Mouse (Mus musculus) E14TG2a.4 (cell line): ENCODE measurements around the gene Nwd1.
"Not testable (repeated sequence)": the region's sequence is repeated elsewhere in the genome, so short reads cannot be mapped to it uniquely, and the experiment has no call there.

Experiments used
- H3K27me3 ChIP-seq: 2 replicates; pipeline ENCODE4 v1.6.1; 2014; ENCODE audit warnings: low read length, control low read depth; ENCODE audit not compliant: insufficient read depth
- H3K36me3 ChIP-seq: 2 replicates; pipeline ENCODE4 v1.6.1; 2014; ENCODE audit warnings: low read length, control low read depth; ENCODE audit not compliant: insufficient read depth
- H3K4me1 ChIP-seq: replicated peaks from 2 replicates; pipeline ENCODE4 v1.6.1; 2014; ENCODE audit warnings: low read depth, low read length, control low read depth
- H3K4me3 ChIP-seq: replicated peaks from 2 replicates; pipeline ENCODE4 v1.5.1; 2014; ENCODE audit warnings: mild to moderate bottlenecking, low read length
- H3K9me3 ChIP-seq: 2 replicates; pipeline ENCODE4 v1.6.1; 2014; ENCODE audit warnings: low read length, control low read depth
- CTCF ChIP-seq: conservative IDR thresholded peaks from 2 replicates; pipeline ENCODE4 v1.5.1; 2014; ENCODE audit warnings: low read length
- NANOG ChIP-seq: IDR thresholded peaks from 2 replicates; pipeline ENCODE4 v1.6.1; 2014; ENCODE audit warnings: borderline replicate concordance, low read length, mixed read lengths
- POU5F1 ChIP-seq: IDR thresholded peaks from 2 replicates; pipeline ENCODE4 v1.6.1; 2014; ENCODE audit warnings: low read length, borderline replicate concordance

Nwd1 gene

DNA sequence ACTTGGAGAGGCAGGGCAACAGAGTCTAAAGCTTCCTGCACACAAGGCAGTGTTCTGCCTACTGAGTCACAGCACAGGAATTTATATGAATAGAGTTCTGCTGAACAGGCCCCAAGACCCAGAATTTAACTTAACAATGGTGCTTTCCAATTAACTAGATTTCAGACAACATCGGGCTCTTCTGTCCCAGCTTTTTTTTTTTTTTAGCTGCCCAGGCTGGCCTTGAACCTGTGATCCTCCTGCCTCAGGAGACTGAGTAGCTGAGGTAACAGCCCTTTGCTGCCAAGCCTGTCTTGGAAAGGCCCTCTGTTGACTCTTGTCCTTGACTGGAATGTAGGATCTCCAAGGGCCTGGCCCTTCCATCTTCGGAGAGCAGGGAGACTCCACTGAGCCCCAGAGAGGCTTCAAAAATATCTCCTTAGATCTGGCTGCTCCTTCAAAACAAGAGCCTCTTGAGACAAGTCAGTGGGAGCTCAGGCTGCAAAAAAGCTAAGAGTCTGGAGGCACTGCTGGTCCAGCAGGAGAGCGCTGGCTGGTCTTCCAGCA, 17.7 kb downstream of the Nwd1 start:
- Histone ChIP-seq H3K4me3 (no peak overlapping the region), H3K9me3 (no peaks in the 10 kb centered on the region), H3K36me3 (no peaks in the 10 kb centered on the region), H3K27me3 (0 out of 2 replicates have a peak, but pooled peaks cover 4% of the 10 kb centered on the region), H3K4me1 (peaks cover 35% of the 10 kb centered on the region)
- TF ChIP-seq POU5F1 (no peak), NANOG (no peak)

- no peaks in the 10 kb centered on the region for H3K36me3 ChIP-seq
- H3K4me1 ChIP-seq: peaks cover 35% of the 10 kb centered on the region
- no peaks in the 10 kb centered on the region for H3K9me3 ChIP-seq
- H3K27me3 ChIP-seq: 0 out of 2 replicates have a peak, but pooled peaks cover 4% of the 10 kb centered on the region
- no peak overlapping the region for H3K4me3 ChIP-seq
- TF ChIP-seq NANOG (no peak), CTCF (no peak), POU5F1 (no peak)
These were observed 18.2 kb downstream of the Nwd1 start for GRCm38 (mm10) chr8:72664757-72665156.

DNA sequence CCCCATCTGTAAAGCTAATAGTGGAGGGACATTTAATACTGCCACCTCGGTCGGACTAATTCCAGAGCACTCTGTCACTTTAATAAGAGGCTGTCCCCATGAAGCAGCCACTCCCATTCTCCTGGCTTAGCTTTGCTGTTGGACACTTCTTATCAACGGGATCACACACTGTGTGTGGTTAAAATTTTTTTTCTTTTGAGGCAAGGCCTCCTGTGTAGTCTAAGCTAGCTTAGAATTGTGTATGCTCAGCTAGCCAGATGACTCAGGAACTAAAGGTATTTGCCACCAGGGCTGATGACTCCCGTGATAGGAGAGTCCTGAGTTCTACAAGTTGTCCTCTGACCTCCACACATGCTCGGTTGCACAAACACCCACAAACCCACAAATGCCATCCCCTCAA, 18.9 kb downstream of the Nwd1 start:
- H3K4me1 ChIP-seq: peaks cover 35% of the 10 kb centered on the region
- TF ChIP-seq POU5F1: no peak
- no peak for TF ChIP-seq NANOG
- no peak for TF ChIP-seq CTCF
- H3K9me3 ChIP-seq: no peaks in the 10 kb centered on the region
- no peaks in the 10 kb centered on the region for H3K36me3 ChIP-seq
- H3K27me3 ChIP-seq: 0 out of 2 replicates have a peak, but pooled peaks cover 4% of the 10 kb centered on the region
- H3K4me3 ChIP-seq: no peak overlapping the region

DNA sequence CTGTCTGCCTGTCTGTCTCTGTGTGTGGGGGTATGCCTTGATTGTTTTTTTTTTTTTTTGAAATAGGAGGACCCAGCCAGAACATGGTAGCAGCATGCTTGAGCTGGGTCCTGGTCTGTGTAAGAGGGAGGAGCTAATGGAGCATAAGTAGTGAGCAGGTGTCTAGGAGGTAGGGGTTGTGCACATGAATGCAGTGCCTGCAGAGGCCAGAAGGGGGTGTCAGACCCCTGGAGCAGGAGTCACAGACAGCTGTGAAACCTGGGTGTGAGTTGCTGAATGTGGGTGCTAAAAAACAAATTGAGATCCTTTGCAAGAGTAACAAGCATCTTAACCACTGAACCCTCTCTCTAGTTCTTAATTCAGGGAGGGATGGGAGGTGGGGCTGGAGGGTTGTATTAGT, 22.4 kb downstream of the Nwd1 start:
- TF ChIP-seq CTCF (peak; percentile 46), NANOG (no peak)
- Histone ChIP-seq H3K27me3 (0 out of 2 replicates have a peak, but pooled peaks cover 4% of the 10 kb centered on the region), H3K36me3 (no peaks in the 10 kb centered on the region), H3K4me1 (peaks cover 32% of the 10 kb centered on the region), H3K4me3 (no peak overlapping the region), H3K9me3 (peaks cover 6% of the 10 kb centered on the region)

DNA sequence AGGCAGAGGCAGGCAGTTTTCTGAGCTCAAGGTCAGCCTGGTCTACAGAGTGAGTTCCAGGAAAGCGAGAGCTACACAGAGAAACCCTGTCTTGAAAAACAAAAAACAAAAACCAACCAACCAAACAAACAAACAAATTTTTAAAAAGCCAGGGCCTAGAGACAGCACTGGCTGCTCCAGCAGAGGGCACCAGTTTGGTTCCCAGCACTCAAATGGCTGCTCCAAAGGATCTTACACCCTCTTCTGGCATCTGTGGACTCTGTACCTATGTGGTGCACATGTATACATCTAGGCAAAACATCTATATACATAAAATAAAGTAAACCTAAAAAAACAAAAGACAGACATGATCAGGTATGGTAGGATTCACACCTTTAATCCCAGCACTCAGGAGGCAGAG, 26.3 kb downstream of the Nwd1 start:
- H3K4me3 ChIP-seq: no peak overlapping the region
- TF ChIP-seq CTCF: peak; percentile 23
- TF ChIP-seq POU5F1: no peak
- peaks cover 5% of the 10 kb centered on the region; the same call in 1 of the 2 replicates for H3K27me3 ChIP-seq
- H3K36me3 ChIP-seq: no peaks in the 10 kb centered on the region
- peaks cover 11% of the 10 kb centered on the region for H3K9me3 ChIP-seq
- peaks cover 47% of the 10 kb centered on the region for H3K4me1 ChIP-seq

GRCm38 (mm10) chr8:72674184-72674583, 27.7 kb downstream of the Nwd1 start:
- Histone ChIP-seq H3K4me1 (peaks cover 53% of the 10 kb centered on the region), H3K4me3 (no peak overlapping the region), H3K36me3 (no peaks in the 10 kb centered on the region), H3K27me3 (peaks cover 5% of the 10 kb centered on the region; the same call in 1 of the 2 replicates), H3K9me3 (peaks cover 11% of the 10 kb centered on the region)
- TF ChIP-seq CTCF (no peak), POU5F1 (no peak), NANOG (no peak)

DNA sequence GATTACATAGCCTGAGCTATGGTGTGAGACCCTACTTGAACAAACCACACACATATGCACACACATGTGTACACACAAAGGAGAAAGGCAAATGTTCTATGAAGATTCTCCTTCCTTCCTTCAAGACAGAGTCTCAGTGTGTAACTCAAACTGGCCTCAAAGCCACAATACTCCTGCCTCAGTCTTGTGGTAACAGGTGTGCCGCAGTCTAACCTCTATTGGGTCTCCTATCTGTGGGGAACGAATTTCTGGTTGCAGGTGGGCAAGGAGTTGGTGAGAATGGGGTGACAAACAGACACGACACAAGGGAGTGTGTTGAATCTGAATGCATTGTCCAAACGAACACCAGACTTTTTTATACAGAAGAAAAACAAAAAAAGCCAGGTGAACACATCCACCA, 29.9 kb downstream of the Nwd1 start:
- TF ChIP-seq NANOG (no peak), CTCF (no peak), POU5F1 (no peak)
- peaks cover 60% of the 10 kb centered on the region for H3K4me1 ChIP-seq
- H3K4me3 ChIP-seq: no peak overlapping the region
- peaks cover 5% of the 10 kb centered on the region; the same call in 1 of the 2 replicates for H3K27me3 ChIP-seq
- H3K36me3 ChIP-seq: no peaks in the 10 kb centered on the region
- peaks cover 11% of the 10 kb centered on the region for H3K9me3 ChIP-seq

DNA sequence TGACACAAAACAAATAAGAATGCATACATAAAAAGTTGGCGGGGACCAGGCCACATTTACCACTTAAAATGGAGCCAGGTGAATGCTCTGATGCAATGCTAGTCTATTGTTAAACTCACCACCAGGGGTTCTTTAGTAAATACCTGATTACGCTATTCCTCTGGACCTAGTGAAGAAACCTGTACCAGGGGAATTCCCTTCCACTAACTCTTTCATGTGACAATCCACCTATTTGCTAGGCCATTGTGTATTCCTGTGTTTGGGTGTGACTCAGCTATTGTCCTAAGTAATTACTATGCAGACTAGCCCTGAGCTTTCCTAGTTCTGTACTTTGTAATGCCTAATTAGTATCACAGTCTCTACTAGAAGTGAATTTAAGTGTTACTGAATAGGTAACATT, 30.3 kb downstream of the Nwd1 start:
- not testable (repeated sequence) for H3K27me3 ChIP-seq, H3K4me3 ChIP-seq, H3K36me3 ChIP-seq
- H3K9me3 ChIP-seq: peaks cover 11% of the 10 kb centered on the region
- TF ChIP-seq NANOG: peak; percentile 74
- peaks cover 60% of the 10 kb centered on the region for H3K4me1 ChIP-seq

DNA sequence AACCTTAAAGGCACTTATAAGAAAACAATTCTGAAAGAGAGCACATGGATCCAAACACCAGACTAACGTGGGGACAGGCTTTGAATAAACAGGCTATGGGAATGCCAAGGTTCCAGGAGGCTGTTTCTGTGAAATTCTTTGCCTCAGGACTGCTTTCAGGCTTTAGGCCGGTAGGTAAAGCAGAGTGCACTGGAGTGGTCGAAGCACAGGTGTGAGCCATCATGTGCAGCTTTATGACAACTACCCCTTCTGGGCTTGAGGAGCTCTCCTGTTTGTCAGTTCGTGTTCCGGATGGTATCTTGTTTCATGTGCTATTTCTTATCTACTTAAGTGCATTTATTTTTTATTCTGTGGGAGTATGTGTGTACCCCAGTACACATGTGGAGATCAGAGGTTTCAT, 30.8 kb downstream of the Nwd1 start:
- H3K9me3 ChIP-seq: peaks cover 11% of the 10 kb centered on the region
- peaks cover 61% of the 10 kb centered on the region for H3K4me1 ChIP-seq
- TF ChIP-seq POU5F1 (no peak), NANOG (no peak), CTCF (no peak)
- no peak overlapping the region for H3K4me3 ChIP-seq
- H3K36me3 ChIP-seq: no peaks in the 10 kb centered on the region
- H3K27me3 ChIP-seq: peaks cover 8% of the 10 kb centered on the region; the same call in 1 of the 2 replicates
